Mouse (Mus musculus) hindlimb bud, embryonic 11.5 days (tissue): ENCODE measurements around the gene Pdk2.

Experiments
- DNase-seq: peaks from one replicate; pipeline ENCODE4 v3.0.0-alpha.2; 2012; ENCODE audit warnings: low read depth, low spot score; ENCODE audit errors: extremely low spot score

Pdk2 gene

DNA sequence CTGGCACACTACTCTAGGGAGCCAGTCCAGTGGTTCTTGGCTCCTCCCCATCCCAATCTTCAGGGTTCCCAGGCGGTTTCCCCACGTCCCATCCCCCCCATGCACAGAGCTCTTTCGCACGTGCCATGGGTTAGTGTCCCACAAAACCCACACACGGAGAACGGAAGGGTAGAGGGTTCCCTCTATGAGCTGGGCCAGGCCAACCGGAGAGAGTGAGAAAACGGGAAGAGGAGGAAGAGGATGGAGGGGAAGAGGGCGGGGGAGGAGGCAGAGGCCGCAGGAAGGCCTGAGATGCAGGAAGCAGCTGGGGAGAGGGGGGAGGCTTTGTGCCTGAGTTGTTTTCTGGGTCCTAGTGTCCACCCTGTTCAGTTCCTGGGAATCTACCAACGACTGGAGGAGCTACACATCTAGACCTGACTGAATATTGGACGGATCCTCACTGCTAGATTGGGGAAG lies 51.6 kb downstream of the Pdk2 start:
- peak; percentile 92 for DNase-seq

DNA sequence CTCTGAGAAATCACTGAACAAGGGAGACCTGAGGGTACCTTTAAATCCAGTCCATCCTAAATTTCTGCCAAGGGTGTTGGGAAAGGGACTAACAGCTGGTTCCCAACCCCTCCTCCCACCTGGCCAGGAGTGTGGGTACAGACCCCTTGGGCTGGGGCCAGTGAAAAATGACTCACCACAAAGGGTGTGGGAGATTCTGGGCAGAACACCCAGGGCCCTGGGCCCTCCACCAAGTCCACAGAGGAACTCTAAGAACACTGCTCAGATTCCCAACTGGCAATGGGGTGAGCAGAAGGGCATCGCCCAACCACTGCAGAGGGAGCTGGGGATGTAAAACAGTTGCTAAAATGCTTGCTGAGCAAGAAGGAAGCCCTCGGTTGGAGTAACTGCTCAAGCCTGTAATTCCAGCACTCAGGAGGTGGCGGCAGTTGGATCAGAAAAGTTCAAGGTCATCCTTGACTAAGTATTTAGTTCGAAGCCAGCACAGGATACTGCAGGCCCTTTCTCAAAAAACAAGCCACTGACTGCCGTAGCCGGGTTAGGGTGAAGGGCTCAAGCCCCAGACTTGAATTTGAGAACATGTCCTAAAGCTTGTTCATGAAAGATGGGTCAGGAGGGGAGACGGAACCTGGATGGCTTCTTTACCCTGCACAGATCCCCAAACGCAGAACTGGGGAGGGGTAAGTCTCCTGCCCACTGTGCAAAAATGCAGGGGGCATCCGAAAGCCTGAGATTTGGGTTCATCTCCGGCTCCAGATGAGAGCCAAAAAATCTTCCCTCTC lies 52.2 kb downstream of the Pdk2 start:
- no peak for DNase-seq

DNA sequence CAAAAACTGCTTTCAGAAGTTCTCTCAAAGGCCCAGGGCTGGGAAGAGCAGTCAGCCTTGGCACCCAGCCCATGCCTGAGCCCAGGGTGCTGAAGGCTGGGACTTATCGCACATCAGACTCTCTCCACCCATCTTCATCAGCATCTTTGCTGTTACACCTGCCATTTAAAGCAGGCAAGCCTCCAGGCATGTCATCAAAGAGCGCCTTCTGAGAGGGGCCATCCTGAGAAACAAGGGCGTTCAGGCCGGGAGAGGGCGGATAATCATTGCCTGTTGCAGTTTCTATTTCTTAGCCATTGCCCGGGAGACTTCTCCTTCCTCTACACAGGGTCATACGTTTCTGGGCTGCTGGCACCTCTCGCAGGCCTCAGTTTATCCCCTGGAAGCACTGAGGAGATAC lies 53.3 kb downstream of the Pdk2 start:
- no peak for DNase-seq

DNA sequence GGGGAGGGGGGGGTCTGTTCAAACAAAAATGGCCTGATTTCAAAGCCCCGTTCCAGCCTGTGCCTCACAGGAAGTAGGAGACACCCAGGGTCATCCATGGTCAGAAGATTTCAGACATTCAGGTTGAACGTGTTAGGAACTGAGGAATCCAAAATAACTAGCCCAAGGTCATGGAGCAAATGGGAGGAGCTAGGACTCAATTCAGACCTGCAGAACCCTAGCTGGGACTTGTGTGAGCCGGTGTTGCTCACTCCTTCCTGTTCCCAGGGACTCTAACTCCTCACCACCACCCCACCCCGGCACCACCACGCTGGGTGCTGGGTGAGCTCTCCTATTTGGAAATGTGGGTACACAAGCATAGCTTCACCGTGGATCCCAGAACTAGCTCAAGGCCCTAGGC lies 53.8 kb downstream of the Pdk2 start:
- no peak for DNase-seq

DNA sequence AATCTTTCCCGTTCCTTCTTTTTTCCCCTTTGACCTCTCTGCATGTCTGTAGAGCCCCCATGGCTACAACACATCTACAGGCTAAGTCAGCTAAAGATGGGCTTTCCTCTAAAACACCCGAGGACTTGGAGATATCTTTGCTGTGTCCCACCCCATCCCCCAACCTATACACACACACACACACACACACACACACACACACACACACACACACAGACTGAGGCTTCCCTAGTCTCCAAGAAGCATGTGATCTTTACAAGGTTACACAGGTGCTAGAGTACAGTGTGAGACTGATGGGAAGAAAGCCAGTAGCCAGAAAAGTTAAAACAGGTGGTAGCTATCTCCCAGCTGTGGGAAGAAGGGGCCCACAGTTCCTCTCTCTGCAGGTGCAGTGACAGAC lies 54.7 kb downstream of the Pdk2 start:
- no peak for DNase-seq

DNA sequence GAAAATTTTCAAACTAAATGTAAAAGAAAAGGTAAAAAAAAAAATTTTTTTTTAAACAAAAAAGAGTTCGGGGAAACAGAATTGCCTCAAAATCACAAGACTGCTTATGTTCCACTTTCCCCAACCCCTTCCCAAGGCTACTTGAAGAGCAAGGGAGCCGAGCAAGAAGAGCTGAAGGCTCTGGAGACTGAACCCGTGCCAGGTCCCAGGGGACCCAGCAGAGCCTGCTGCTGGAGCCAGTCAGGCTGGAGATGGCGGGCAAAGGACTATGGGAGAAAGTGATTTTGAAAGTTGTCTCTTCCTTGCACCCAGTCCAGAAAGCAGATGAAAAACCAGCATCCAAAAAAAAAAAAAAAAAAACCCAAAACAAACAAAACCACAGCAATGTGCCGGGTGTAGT lies 55.3 kb downstream of the Pdk2 start:
- DNase-seq: no peak

DNA sequence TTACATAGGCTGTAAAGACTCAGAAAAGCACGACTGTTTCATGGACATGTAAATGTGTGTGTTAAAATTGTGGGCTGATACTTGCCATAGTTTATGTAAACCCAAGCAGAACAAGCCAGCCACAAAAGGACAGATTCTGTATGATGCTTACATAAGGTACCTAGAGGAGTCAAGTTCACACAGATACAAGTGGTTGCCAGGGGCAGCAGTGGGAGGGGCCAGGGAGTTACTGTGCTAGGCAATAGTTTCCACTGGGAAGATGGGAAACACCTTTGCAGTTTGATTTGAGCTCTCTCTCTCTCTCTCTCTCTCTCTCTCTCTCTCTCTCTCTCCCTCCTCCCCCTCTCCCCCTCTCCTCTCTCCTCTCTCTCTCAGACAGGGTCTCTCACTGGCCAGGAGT lies 56.0 kb downstream of the Pdk2 start:
- no peak for DNase-seq

DNA sequence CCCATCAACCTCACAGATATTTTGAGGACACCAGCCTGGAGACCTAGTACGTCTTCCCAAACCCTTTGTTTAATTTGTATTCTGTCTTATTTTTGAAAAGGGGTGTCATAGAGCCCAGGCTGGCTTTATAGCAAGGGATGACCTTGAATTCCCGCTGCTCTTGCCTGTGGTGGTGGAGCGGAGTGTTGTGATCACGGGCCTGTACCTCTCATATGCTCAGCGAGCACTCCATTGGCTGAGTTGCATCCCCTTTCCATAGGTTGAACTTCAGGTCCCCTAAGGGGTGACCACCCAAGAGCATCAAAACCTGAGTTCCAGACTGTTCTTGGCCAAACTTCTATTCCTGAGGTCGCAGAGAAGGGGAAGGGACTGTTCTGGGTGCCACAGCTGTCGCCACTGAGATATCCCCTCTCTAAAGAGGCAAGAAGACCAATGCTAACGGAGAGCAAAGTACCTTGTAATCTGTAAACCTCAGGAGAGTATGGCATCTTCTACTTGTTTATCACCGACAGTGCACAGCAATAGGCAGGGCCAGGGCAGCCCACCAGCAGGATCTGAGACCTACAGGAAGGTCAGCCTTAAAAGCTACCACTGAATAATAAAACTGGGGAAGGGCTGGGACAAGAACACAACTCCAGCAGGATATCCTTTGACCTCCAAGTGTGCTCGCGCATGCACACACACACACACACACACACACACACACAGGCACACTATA lies 61.5 kb downstream of the Pdk2 start:
- no peak for DNase-seq

DNA sequence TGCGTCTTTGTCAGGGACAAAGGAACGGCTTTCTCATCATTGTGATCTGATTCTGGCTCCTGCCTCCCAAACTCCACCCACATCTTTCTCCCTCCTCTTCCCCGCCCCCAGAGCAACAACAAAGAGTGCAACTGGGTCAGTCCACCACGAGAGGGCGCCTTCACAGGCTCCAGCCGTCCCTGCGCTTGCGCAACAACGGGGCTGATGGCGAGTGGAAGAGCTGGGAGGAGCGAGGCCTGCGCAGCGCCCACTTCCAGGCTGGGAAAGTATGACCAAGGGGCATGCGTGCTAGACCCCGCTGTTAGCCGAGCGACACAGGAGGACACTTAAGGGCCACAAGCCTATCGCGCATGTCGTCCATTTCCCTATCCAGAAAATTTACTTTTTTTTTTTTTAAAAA lies 62.2 kb downstream of the Pdk2 start:
- peak; percentile 90 for DNase-seq

DNA sequence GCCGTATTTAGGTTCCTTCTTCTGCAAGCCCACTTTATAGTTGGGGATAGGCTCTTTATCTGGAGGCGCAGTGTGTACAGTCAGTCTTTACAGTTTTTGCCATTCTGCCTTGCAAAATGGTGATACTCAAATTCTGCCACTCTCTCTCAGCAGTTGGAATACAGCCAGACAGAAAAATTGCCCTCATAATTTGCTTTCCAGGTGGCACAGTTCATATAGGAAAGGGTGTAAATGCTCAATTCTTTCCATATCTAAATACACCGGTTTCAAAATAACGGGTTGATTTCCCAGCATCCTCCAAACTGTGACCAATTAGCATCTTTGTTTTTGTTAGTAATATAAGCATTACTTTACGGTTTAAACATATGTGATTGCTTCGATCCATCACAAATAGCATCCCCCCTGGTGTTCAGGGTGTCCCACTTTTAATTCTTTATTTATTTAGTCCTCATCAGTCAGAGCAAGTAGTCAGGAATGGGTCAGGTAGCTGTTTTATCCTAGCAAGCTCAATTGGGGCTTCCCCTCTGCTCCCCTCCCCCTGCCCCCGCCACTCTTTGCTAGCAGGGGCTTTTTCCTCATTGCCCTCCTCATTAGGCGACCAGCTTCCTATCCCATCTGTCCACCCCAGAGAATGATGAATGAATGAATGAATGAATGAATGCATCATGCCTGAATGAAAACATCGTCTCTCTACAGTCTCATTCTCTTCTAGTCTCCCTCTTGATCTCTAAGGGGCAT lies 62.8 kb downstream of the Pdk2 start:
- no peak for DNase-seq
